Mouse (Mus musculus): ENCODE measurements around the gene Gm20388.

DNA sequence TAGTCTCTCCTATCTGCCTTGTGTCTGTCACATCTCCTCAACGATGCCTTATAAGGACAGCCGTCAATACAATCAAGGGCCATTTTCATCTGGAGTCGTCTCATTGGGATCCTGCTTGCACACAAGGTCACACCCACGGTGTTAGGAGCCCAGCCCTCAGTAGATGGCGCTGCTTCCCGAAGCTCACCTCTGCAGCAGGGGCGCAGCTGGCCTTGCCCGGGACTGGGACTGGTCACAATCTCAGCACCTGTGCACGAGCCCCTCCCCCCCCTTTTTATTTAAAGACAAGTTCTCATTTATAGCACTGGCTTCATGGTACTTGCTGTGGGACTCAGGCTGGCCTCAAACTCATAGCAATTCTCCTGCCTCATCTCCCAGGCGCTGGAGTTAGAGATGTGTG is 773.0 kb downstream of the Gm20388 start:
- TF ChIP-seq EP300 (IDR thresholded peaks at IDR 0.05; ENCODE audit: insufficient read depth, low read depth, low read length) (0 out of 2 replicates have a peak, but pooled peaks have one; percentile 41), POLR2A (IDR thresholded peaks at IDR 0.05; ENCODE audit: insufficient read depth, low read length) (no peak)

Measured in ES-Bruce4 (cell line).